Mouse (Mus musculus) kidney, adult 2 months (tissue): Measurements from ENCODE around the gene Prss48. TPM values are rescaled to one million over a fixed set of nuclear protein-coding genes. Genes with fewer than 3 reads are reported as not detected.
A peak's percentile ranks its signal among the peaks of the same experiment; 100 is the strongest.

Experiments
- DNase-seq: peaks from one replicate; pipeline ENCODE4 v3.0.0; 2021
- H3K27ac ChIP-seq: fragments of 200-500 bp; 2 replicates; pipeline ENCODE4 v1.5.1; 2012; ENCODE audit warnings: low read depth, low read length, control low read depth, inconsistent platforms; ENCODE audit not compliant: insufficient read depth
- H3K27me3 ChIP-seq: fragments of 200-500 bp; replicated peaks from 2 replicates; pipeline ENCODE4 v1.6.1; 2012; ENCODE audit warnings: mild to moderate bottlenecking, moderate library complexity, low read length, inconsistent platforms; ENCODE audit not compliant: control insufficient read depth, insufficient read depth
- H3K36me3 ChIP-seq: fragments of 200-500 bp; 2 replicates; pipeline ENCODE4 v1.6.1; 2012; ENCODE audit warnings: mild to moderate bottlenecking, moderate library complexity, low read length, inconsistent platforms; ENCODE audit not compliant: control insufficient read depth, insufficient read depth
- H3K4me1 ChIP-seq: fragments of 200-500 bp; 2 replicates; pipeline ENCODE4 v1.6.1; 2011; ENCODE audit warnings: low read length; ENCODE audit not compliant: control insufficient read depth, insufficient read depth
- H3K4me3 ChIP-seq: fragments of 200-500 bp; 2 replicates; pipeline ENCODE4 v1.5.1; 2011; ENCODE audit warnings: mild to moderate bottlenecking, low read depth, low read length, control low read depth; ENCODE audit not compliant: insufficient read depth
- CTCF ChIP-seq: fragments of 200-500 bp; conservative IDR thresholded peaks from 2 replicates; pipeline ENCODE4 v1.5.1; 2011; ENCODE audit warnings: low read depth, mild to moderate bottlenecking, control low read depth, low read length, moderate library complexity, mixed read lengths; ENCODE audit not compliant: insufficient read depth, insufficient read length
- POLR2A ChIP-seq: fragments of 200-500 bp; IDR thresholded peaks from one replicate; pipeline ENCODE4 v1.6.1; 2011; ENCODE audit warnings: low read depth, low read length, control low read depth
- WGBS: fragments of 180-500 bp; shearing (Covaris S2); methylation state at CpG from one replicate; pipeline ENCODE4 v1.1.7; 2018; 5-methylcytosine and 5-hydroxymethylcytosine counted together
- polyA plus RNA-seq: library from polyadenylated mRNA; depleted of rRNA; stranded (reverse); fragments of >200 nt; gene quantifications from 2 replicates; pipeline ENCODE4 v1.2.3, GENCODE M21; 2012; rRNA removed

Gene Prss48
- polyA plus RNA-seq, result not detected in 2 replicates

- Histone ChIP-seq H3K4me1 (peaks cover 5% of the 10 kb centered on the region; the same call in 1 of the 2 replicates), H3K36me3 (no peaks in the 10 kb centered on the region), H3K27ac (no peak within 1 kb of the TSS), H3K27me3 (no peaks in the 10 kb centered on the region), H3K4me3 (no peak within 1 kb of the TSS)
- TF ChIP-seq CTCF (peak; percentile 35; the same call in 1 of the 2 replicates), POLR2A (no peak)
- 86% methylated on average over 17 of the region's 17 CpGs for WGBS
- no peak for DNase-seq
Measured at GRCm38 (mm10) chr3:86002423-86002822, at the start of gene Prss48. TSS of gene Prss48 (minus strand) at chr3:86002491.

DNA sequence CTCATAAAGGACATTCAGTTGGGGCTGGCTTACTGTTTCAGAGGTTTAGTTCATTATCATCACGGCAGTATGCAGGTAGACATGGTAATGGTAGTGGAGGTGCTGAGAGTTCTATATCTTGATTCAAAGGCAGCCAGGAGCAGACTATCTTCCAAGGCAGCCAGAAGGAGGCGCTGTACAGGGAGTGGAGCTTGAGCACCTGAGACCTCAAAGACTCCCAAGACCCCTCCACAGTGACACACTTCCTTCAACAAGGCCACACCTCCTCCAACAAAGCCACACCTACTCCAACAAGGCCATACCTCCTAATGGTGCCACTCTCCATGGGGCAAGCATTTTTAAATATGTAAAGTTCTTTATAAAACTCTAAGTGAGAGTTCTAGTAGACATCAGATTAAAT lies 46.8 kb upstream of the Prss48 start:
- Histone ChIP-seq H3K36me3 (no peaks in the 10 kb centered on the region; the same call in 1 of the 2 replicates), H3K4me3 (no peak overlapping the region), H3K4me1 (no peaks in the 10 kb centered on the region), H3K27ac (no peak overlapping the region), H3K27me3 (no peaks in the 10 kb centered on the region)
- 92% methylated on average over 2 of the region's 2 CpGs for WGBS
- TF ChIP-seq CTCF, result no peak
- TF ChIP-seq POLR2A, result no peak
- no peak for DNase-seq

DNA sequence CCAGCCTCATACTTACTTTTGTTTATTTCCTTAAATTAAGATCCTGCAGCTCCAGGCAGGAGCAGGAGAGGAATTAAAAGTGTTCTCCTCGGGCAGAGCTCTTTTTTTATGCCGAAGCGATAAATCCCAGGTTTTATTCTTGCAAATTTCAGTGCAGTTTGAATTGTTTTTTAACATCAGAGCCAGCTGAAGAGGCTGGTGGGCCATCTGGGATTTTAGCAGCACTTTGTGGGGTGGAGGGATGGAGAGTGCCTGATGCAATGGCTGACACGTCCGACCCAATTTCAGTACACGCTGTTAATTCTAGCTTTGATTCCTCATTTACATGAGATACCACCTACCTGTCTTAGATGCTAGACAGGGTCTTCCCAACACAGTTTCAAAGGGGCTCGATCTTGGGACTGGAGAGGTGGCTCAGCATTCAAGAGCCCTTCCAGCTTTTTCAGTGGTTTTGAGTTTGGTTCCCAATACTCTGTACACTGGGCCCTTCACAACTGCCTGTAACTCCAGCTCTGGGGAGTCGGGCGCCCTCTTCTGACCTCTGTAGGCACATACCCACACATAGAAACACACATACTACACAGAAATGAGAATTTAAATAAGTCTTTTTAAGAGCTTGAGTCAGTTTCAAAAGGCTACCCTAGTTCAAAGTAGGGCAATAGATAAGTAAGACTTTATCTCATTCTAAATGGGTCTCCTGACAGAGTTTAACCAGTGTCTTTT lies 45.6 kb upstream of the Prss48 start:
- no peaks in the 10 kb centered on the region; the same call in 1 of the 2 replicates for H3K36me3 ChIP-seq
- 97% methylated on average over 9 of the region's 9 CpGs for WGBS
- TF ChIP-seq CTCF (no peak), POLR2A (no peak)
- no peak overlapping the region for H3K27ac ChIP-seq
- no peak overlapping the region for H3K4me3 ChIP-seq
- H3K27me3 ChIP-seq, result no peaks in the 10 kb centered on the region
- DNase-seq, result no peak
- H3K4me1 ChIP-seq, result no peaks in the 10 kb centered on the region

DNA sequence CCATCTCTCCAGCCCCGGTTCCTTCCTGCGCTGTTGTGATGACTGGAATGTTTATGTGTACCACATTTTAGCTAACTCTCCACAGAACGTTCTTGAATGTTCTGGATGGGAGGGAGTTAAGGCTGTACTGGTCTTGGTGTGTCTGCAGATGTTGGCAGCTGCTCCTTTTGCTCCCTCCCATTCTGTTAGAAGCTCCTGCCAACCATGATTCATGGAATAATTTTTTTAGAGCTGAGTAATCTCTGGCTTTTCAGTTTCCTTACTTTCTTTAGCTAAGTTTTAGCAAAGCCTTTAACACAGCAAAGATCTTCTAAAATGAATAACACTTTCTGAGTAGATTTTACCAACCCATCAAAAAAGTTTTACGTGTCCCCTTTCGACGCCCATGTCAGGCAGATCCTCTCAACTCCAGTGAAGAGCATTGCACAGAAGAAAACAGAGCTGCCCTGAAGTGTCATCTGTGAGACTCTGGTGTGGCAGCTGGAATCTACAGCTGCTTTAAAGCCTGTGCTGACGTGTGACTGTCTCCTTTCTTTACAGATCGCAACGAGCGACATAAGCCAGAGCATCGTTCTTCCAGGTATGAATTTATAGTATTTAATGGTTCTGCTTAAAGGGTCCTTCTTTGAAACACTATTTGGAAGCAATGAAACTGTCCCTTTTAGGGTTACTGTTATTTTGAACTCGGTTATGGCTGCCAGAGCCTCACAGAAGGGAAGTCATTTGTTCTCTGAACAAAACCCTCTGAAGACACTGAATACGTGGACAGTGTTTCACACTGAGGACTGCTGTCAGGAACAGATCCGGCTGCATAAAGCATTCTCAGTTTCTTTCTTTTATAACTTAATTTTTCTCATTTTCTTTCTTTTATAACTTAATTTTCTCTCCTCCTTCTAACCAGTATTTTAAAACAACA lies 38.3 kb upstream of the Prss48 start:
- H3K27ac ChIP-seq, result peak overlapping the region; percentile 63; the same call in 1 of the 2 replicates
- H3K4me3 ChIP-seq, result 0 out of 2 replicates have a peak overlapping the region, but pooled peaks have one; percentile 11
- WGBS, result 61% methylated on average over 14 of the region's 14 CpGs
- H3K36me3 ChIP-seq, result no peaks in the 10 kb centered on the region; the same call in 1 of the 2 replicates
- TF ChIP-seq POLR2A, result no peak
- TF ChIP-seq CTCF, result no peak
- DNase-seq, result peak; percentile 45
- no peaks in the 10 kb centered on the region for H3K27me3 ChIP-seq
- no peaks in the 10 kb centered on the region; the same call in 1 of the 2 replicates for H3K4me1 ChIP-seq

GRCm38 (mm10) chr3:86038648-86039047 lies 36.4 kb upstream of the Prss48 start:
- H3K27ac ChIP-seq, result peak overlapping the region; percentile 25
- WGBS, result 48% methylated on average over 3 of the region's 3 CpGs
- H3K4me1 ChIP-seq, result no peaks in the 10 kb centered on the region; the same call in 1 of the 2 replicates
- no peak for TF ChIP-seq POLR2A
- no peak for TF ChIP-seq CTCF
- peak; percentile 61 for DNase-seq
- no peaks in the 10 kb centered on the region for H3K27me3 ChIP-seq
- no peaks in the 10 kb centered on the region; the same call in 1 of the 2 replicates for H3K36me3 ChIP-seq
- no peak overlapping the region for H3K4me3 ChIP-seq

- no peak for TF ChIP-seq CTCF
- TF ChIP-seq POLR2A, result no peak
- Histone ChIP-seq H3K4me3 (no peak overlapping the region), H3K27ac (no peak overlapping the region), H3K27me3 (no peaks in the 10 kb centered on the region), H3K4me1 (no peaks in the 10 kb centered on the region; the same call in 1 of the 2 replicates), H3K36me3 (no peaks in the 10 kb centered on the region)
- WGBS, result 78% methylated on average over 9 of the region's 9 CpGs
- no peak for DNase-seq
Measured at GRCm38 (mm10) chr3:86037926-86038484, 35.7 kb upstream of the Prss48 start.
